ENCODE assay signal across 17 mouse cellular contexts in the genomic region with DNA sequence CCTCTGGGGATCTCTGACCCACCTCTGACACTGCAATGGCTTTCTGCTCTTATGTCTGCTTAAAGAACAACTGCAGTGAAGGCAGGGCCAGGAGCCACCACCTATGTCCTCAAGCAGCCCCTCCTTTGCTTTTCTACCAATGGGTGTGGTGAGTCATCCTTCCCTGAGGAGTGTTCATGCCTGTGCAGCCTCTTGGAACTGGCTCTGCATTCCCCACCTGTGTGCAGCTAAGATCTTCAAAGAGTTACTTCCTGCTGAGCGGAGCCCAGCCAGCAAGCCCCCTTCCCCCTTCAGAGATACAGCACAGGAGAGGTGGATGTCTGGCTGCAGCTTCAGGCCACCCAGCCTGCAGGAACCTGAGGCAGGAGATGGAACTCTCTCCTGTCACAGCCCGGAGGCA.
A peak's percentile ranks its signal among the peaks of the same experiment; 100 is the strongest.
DNase-seq lines count a peak whose midpoint lies in the region; ATAC-seq lines count a peak whose summit lies in the region.
"Had no signal": no experiment of that assay in that cellular context is flagged by ENCODE, and none has a peak within 500 bp of the region (broad histone marks: within the 10 kb centered on the region; RNA-seq: fewer than 3 reads in every experiment).

No protein-coding gene starts in this region.

- WGBS in kidney, embryonic 14.5 days, result 31% methylated on average over 2 of the region's 2 CpGs
- WGBS in stomach, embryonic 15.5 days, result 33% methylated on average over 2 of the region's 2 CpGs
- 39% methylated on average over 2 of the region's 2 CpGs for WGBS in liver, embryonic 12.5 days (ENCODE audit: insufficient replicate concordance)

- H3K27ac ChIP-seq in kidney, embryonic 14.5 days (ENCODE audit: low read depth, low read length), result no peak overlapping the region
- H3K27ac ChIP-seq in stomach, embryonic 15.5 days, result no peak overlapping the region
- no peak overlapping the region for H3K27ac ChIP-seq in liver, embryonic 12.5 days
- H3K27ac ChIP-seq: heart, adult 2 months; hindbrain, embryonic 15.5 days; liver, embryonic 14.5 days; neural tube, embryonic 12.5 days had no signal

- no peaks in the 10 kb centered on the region for H3K9me3 ChIP-seq in kidney, embryonic 14.5 days (ENCODE audit: control insufficient read depth, low read length)
- H3K9me3 ChIP-seq in stomach, embryonic 15.5 days, result no peaks in the 10 kb centered on the region
- H3K9me3 ChIP-seq in liver, embryonic 12.5 days (replicated peaks), result no peaks in the 10 kb centered on the region
- H3K9me3 ChIP-seq: hindbrain, embryonic 15.5 days; neural tube, embryonic 12.5 days had no signal

- no peak for DNase-seq in kidney, postnatal 14 days
- peak; percentile 3 for DNase-seq in lung, postnatal 10 days
- DNase-seq in lung, postnatal 25 days (ENCODE audit: low spot score), result no peak
- DNase-seq in WW6 (ENCODE audit: low read depth, low spot score), result peak; percentile 9
- DNase-seq: cerebellum, adult 9-10 months; gastrocnemius, postnatal 10 days; heart, adult 2 months; heart, postnatal 10 days; kidney, postnatal 10 days; right cerebral cortex, postnatal 25 days; thymus, postnatal 14 days had no signal

- H3K9ac ChIP-seq in kidney, embryonic 14.5 days (ENCODE audit: low read depth, low read length), result no peak overlapping the region
- H3K9ac ChIP-seq in stomach, embryonic 15.5 days, result no peak overlapping the region
- no peak overlapping the region for H3K9ac ChIP-seq in liver, embryonic 12.5 days
- H3K9ac ChIP-seq: hindbrain, embryonic 15.5 days; liver, embryonic 14.5 days; neural tube, embryonic 12.5 days had no signal

- H3K4me2 ChIP-seq in kidney, embryonic 14.5 days (replicated peaks; ENCODE audit: low read depth, low read length), result no peak overlapping the region
- no peak overlapping the region for H3K4me2 ChIP-seq in stomach, embryonic 15.5 days
- no peak overlapping the region for H3K4me2 ChIP-seq in liver, embryonic 12.5 days
- H3K4me2 ChIP-seq: hindbrain, embryonic 15.5 days; neural tube, embryonic 12.5 days had no signal

- H3K4me3 ChIP-seq in kidney, embryonic 14.5 days (ENCODE audit: low read length), result no peak overlapping the region
- H3K4me3 ChIP-seq in stomach, embryonic 15.5 days (replicated peaks), result no peak overlapping the region
- no peak overlapping the region for H3K4me3 ChIP-seq in liver, embryonic 12.5 days
- H3K4me3 ChIP-seq: heart, adult 2 months; hindbrain, embryonic 15.5 days; neural tube, embryonic 12.5 days had no signal

- H3K36me3 ChIP-seq in kidney, embryonic 14.5 days (ENCODE audit: control insufficient read depth, insufficient read depth, low read length), result no peaks in the 10 kb centered on the region
- H3K36me3 ChIP-seq in stomach, embryonic 15.5 days, result no peaks in the 10 kb centered on the region
- no peaks in the 10 kb centered on the region for H3K36me3 ChIP-seq in liver, embryonic 12.5 days
- H3K36me3 ChIP-seq: hindbrain, embryonic 15.5 days; neural tube, embryonic 12.5 days had no signal

- H3K4me1 ChIP-seq in kidney, embryonic 14.5 days (ENCODE audit: control insufficient read depth, insufficient read depth, low read length), result no peaks in the 10 kb centered on the region; the same call in 1 of the 2 replicates
- no peaks in the 10 kb centered on the region for H3K4me1 ChIP-seq in stomach, embryonic 15.5 days
- no peaks in the 10 kb centered on the region for H3K4me1 ChIP-seq in liver, embryonic 12.5 days
- H3K4me1 ChIP-seq: neural tube, embryonic 12.5 days had no signal

- H3K27me3 ChIP-seq in kidney, embryonic 14.5 days (ENCODE audit: control insufficient read depth, insufficient read depth, low read length), result 0 out of 2 replicates have a peak, but pooled peaks cover 2% of the 10 kb centered on the region
- no peaks in the 10 kb centered on the region for H3K27me3 ChIP-seq in stomach, embryonic 15.5 days (replicated peaks)
- H3K27me3 ChIP-seq in liver, embryonic 12.5 days (replicated peaks), result no peaks in the 10 kb centered on the region
- H3K27me3 ChIP-seq: hindbrain, embryonic 15.5 days; neural tube, embryonic 12.5 days had no signal

- ATAC-seq in kidney, embryonic 14.5 days (ENCODE audit: low FRiP score, low TSS enrichment), result peak; percentile 54
- ATAC-seq in stomach, embryonic 15.5 days (ENCODE audit: insufficient read depth, low FRiP score, low read depth), result peak; percentile 70
- ATAC-seq in liver, embryonic 12.5 days, result no peak

Comparison
In these comparisons a context has a peak if more than half of its experiments do, and no peak if none do; other contexts are left out.
1. DNase-seq: peak in lung, postnatal 10 days (single experiment) and WW6 (single experiment); none in kidney, postnatal 14 days (single experiment) and lung, postnatal 25 days (single experiment).